Mouse (Mus musculus) cerebellum, adult 9-10 months (tissue): ENCODE results near the gene Asb11.

Source experiments
- DNase-seq: peaks from one replicate; pipeline ENCODE4 v3.0.0; 2022

The Asb11 gene

DNA sequence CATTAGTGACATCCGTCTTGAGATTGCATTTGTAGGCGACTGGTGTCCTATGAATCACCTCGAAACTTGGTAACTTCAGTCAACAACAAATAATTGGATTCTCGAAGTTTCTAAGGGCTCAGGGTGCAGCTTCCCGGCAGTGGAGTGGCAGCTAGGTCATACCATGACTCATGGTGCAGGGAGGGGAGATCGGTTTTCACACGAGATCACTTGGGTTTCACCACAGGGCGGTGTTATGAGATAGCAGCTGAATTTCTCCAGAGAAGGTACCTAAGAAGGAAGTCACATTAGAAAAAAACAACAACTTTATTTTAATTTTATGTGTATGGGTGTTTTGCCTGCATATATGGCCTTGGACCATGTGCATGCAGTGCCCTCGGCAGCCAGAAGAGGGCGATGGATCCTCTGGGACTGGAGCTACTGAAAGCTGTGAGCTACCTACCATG, 9.3 kb downstream of the Asb11 start:
- DNase-seq = no peak

DNA sequence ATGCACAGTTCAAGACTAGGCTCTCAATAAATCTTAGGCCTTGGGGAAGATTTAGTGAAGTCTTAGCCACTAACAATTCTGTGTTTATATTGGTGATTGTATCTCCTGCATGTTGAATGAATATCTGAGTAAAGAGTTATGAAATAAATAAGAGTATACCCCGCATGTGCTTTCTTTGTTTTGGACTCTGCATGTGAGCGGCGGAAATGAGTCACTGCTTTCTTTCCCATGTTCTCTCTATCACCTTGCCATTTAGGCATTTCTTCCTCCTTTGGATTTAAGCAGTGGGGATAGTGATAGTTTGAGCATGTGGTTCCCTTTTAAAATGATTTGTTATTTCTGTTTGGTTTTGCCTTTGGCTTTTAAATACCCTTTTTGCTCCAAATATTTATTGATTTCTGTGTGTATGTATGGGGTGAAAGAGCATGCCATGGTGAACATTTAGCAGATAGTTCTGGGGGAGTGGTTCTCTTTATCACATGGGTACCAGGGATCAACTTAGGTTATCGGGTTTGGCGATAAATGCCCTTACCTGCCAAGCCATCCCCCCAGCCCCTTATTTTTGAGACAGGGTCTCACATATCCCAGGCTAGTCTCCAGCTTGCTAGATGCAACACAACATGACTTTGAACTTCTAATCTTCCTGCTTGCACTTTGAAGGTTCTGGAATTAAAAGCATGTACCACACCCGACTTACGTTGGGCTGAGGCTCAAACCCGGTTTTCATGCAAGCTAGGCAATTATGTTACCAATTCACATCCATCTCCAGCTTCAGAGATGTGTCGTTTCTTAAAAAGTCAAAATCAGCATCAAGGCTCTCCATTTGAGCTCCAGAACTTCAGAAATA, 10.3 kb downstream of the Asb11 start:
- no peak for DNase-seq

DNA sequence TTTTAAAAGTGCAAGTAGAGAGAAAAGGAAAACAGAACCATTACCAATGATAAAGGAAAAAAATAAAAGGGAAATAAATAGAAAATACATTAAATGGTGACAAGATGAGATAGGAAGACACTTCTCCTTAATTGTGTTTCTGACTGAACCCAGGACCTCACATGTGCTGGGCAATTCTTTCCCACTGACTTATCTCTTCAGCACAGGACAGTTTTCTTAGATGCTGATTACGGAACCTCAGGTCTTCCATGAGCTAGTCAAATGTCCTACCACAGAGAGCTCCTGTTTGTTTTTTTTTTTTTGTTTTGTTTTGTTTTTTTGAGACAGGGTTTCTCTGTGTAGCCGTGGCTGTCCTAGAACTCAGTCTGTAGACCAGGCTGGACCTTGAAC, 10.9 kb downstream of the Asb11 start:
- no peak for DNase-seq

DNA sequence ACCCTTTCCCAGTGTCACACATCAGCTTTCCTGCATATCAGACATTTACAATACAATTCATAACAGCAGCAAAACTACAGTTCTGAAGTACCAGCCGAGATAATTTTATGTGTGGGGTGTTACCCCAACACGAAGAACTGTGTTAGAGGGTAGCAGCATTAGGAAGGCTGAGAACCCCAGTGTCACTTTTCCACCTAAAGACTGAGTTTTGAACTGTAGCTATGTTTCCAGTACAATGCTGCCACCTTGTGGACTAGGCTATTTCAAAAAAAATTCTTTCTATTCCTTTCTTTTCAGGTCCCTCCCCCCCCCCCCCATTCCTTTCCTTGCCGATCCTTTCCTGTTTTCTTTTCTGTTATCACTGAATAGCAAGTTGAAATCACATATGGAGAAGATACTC, 12.4 kb downstream of the Asb11 start:
- peak; percentile 54 for DNase-seq

DNA sequence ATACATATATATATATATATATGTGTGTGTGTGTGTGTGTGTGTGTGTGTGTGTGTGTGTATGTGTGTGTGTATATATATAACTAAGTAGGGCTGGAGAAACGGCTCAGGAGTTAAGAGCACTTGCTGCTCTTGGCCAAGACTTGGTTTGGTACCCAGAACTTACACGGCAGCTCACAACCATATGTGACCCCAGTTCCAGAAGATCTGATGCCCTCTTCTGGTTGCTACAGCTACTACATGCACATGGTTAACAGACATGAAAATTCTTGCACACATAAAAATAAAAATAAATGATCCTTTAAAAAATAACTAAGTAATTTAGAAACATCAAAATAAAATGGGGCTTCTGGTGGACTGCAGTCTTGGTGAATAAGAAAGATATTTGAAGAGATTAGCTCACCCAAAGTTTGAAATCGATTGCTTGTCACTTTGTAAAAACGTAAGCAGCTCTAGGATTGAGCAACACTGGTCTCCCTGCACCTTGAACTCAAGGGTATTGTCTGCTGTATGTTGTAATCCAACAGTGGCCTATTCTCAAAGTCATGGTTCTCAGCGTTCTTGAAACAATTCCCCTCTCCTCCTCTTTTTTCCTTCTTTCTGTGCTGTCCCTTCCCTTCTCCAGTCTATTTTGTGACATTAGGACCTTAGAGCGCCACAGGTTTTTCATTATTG, 22.5 kb downstream of the Asb11 start:
- no peak for DNase-seq

DNA sequence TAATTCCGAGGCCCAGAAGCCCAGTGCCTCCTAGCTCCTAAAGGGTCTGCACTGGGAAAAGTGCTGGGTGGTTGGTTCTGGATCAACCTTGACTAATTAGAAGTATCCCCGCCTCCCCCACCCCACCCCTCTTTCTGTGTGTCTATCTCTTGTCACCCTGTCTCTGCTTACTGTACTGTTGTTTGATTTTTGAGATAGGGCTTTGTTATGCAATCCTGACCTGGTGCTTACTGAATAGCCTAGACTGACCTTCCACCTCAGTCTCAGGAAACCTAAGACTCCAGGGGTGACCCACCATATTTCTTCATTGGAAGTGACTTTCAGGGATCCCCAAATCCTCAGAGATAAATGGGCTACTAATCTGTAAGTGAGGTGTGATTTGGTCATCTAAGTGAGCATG, 65.5 kb downstream of the Asb11 start:
- no peak for DNase-seq

DNA sequence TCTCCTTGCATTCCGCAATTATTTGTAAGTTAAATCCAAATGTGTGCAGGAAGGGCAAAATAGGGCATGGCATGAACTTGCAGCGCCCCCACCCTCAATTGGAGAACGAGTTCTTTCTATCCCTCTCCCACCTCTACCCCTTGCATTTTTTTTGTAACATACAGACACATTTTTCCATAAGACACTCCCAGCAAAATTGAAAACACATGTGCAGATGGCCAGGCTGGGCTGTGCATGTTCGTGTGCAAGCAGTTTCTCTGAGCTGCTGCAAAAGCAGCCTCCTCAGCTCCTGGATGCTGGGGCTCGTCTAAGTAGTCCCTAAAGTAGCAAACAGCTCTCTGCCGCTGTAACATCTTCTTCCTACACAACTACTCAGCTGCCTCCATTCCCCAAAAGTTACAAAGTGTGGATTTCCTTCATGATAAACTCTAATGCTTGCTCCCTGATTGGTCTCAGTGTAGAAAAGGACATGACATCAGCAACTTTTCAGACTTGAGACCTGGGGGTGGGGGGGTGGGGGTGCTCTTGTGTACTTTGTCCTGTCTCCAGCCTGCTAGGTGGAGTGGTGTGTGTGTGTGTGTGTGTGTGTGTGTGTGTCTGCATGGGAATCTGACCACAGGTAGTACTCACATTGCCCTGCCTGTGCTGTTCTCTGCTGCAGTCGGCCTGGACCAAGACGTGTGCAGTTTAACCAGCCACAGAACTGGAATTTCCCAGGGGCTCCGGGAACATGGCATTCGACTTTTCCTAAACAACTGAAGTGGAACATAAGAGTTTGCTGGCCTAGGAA, 69.1 kb downstream of the Asb11 start, which contains the start of gene Asb9:
Gene Asb9, plus strand, starts transcription at position 619 of the 790 bp plus-strand sequence.
- no peak for DNase-seq

DNA sequence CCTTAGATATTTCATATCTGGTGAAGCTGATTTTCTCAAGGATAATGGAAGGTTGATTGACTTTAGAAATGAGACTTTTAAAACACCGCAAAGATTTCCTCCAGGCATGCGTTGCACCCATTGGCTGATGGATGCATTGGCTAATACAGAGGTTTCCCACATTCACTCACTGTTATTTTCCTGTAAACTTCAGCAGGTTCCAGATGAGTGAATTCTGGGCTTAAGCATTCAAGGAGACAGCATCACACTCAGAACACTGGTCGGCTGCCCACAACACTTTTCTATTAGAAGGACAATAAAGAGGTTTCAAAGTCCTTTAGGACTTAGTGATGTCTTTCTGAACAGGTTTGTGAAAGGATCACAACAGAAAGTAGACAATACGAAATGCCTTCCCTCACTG, 70.3 kb downstream of the Asb11 start:
- no peak for DNase-seq

DNA sequence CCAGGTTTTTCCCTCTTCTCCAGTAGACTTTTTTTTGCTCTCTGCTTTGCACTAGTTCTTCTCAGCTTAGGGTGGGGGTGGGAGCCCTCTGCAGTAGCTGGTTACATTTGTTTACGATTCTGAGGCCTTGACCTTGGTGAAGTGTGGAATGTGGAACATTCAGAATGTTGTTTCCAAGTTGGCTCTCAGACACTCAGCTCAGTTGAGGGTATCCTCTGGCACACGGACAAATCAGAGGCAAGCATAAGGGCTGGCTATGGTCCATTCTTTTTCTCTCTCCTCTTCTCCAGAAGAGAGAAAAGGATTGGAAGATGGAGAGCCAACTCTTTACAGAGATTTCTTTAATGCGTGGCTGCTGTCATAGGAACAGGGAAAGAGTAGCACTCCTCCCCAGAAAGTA, 71.9 kb downstream of the Asb11 start:
- no peak for DNase-seq
